Mouse (Mus musculus) lung, postnatal 0 days (tissue): Measurements from ENCODE around the gene Ints4. TPM values are rescaled to one million over a fixed set of nuclear protein-coding genes. Genes with fewer than 3 reads are reported as not detected.

Experiments
- ATAC-seq: fragments of 200-750 bp; cut with Nextera tagmentation; 2 replicates; pipeline ENCODE4 v1.8.0; 2017; ENCODE audit warnings: moderate library complexity
- DNase-seq: peaks from one replicate; pipeline ENCODE4 v3.0.0-alpha.2; 2016; ENCODE audit warnings: low spot score
- H3K27ac ChIP-seq: fragments of 300-500 bp; sonication (generic); 2 replicates; pipeline ENCODE4 v1.5.1; 2014; ENCODE audit warnings: antibody characterized with exemption, mild to moderate bottlenecking, low read length, mixed read lengths
- H3K27me3 ChIP-seq: fragments of 300-500 bp; sonication (generic); replicated peaks from 2 replicates; pipeline ENCODE4 v1.6.1; 2014; ENCODE audit warnings: low read length, mixed read lengths; ENCODE audit not compliant: insufficient read depth
- H3K36me3 ChIP-seq: fragments of 300-500 bp; sonication (generic); 2 replicates; pipeline ENCODE4 v1.6.1; 2014; ENCODE audit warnings: low read length, mixed read lengths; ENCODE audit not compliant: insufficient read depth
- H3K4me1 ChIP-seq: fragments of 300-500 bp; sonication (generic); 2 replicates; pipeline ENCODE4 v1.6.1; 2014; ENCODE audit warnings: antibody characterized with exemption, low read depth, low read length, mixed read lengths; ENCODE audit not compliant: insufficient read depth
- H3K4me2 ChIP-seq: fragments of 300-500 bp; sonication (generic); replicated peaks from 2 replicates; pipeline ENCODE4 v1.6.1; 2014; ENCODE audit warnings: low read depth, mild to moderate bottlenecking, low read length, moderate library complexity, mixed read lengths
- H3K4me3 ChIP-seq: fragments of 300-500 bp; sonication (generic); 2 replicates; pipeline ENCODE4 v1.5.1; 2014; ENCODE audit warnings: low read depth, low read length
- H3K9ac ChIP-seq: fragments of 300-500 bp; sonication (generic); replicated peaks from 2 replicates; pipeline ENCODE4 v1.6.1; 2014; ENCODE audit warnings: low read depth, mild to moderate bottlenecking
- H3K9me3 ChIP-seq: fragments of 300-500 bp; sonication (generic); 2 replicates; pipeline ENCODE4 v1.6.1; 2016; ENCODE audit warnings: low read length, mixed read lengths
- CTCF ChIP-seq: IDR thresholded peaks from 2 replicates; pipeline ENCODE4 v1.5.1; 2016; ENCODE audit warnings: antibody characterized with exemption, mild to moderate bottlenecking
- EP300 ChIP-seq: IDR thresholded peaks from 2 replicates; pipeline ENCODE4 v1.6.1; 2016; ENCODE audit warnings: antibody characterized with exemption, mild to moderate bottlenecking, control low read depth
- WGBS: fragments of 180-500 bp; shearing (Covaris S2); extraction: QIAGEN DNeasy Blood & Tissue Kit; methylation state at CpG from one replicate; pipeline ENCODE4 v1.1.7; 2014; 5-methylcytosine and 5-hydroxymethylcytosine counted together
- polyA plus RNA-seq: library from polyadenylated mRNA; unstranded; fragments of >200 nt; fragmentation: Nextera tagmentation; extraction: Ambion mirVana; gene quantifications from 2 replicates; pipeline ENCODE4 v1.2.1, GENCODE M21; 2015

Gene Ints4
- polyA plus RNA-seq, 1 experiment from 2014 or later, result 21.2 TPM

- Histone ChIP-seq H3K27me3 (no peaks in the 10 kb centered on the region), H3K27ac (0 out of 2 replicates have a peak overlapping the region, but pooled peaks have one; percentile 32), H3K36me3 (no peaks in the 10 kb centered on the region), H3K4me1 (peaks cover 4% of the 10 kb centered on the region; the same call in 1 of the 2 replicates), H3K4me3 (no peak overlapping the region), H3K4me2 (0 out of 2 replicates have a peak overlapping the region, but pooled peaks have one; percentile 89), H3K9me3 (no peaks in the 10 kb centered on the region), H3K9ac (no peak overlapping the region)
- TF ChIP-seq EP300 (no peak), CTCF (no peak)
- 49% methylated on average over 6 of the region's 6 CpGs for WGBS
- no peak for ATAC-seq
- no peak for DNase-seq
These were observed 28.6 kb upstream of the Ints4 start for GRCm38 (mm10) chr7:97452196-97452595.

- no peaks in the 10 kb centered on the region for H3K27me3 ChIP-seq
- peaks cover 4% of the 10 kb centered on the region; the same call in 1 of the 2 replicates for H3K4me1 ChIP-seq
- peak overlapping the region; percentile 89 for H3K4me2 ChIP-seq
- peak; percentile 81 for DNase-seq
- peak; percentile 87 for ATAC-seq
- H3K36me3 ChIP-seq, result no peaks in the 10 kb centered on the region
- H3K4me3 ChIP-seq, result peak overlapping the region; percentile 45
- H3K9ac ChIP-seq, result peak overlapping the region; percentile 29; the same call in 1 of the 2 replicates
- peak overlapping the region; percentile 72 for H3K27ac ChIP-seq
- 5% methylated on average over 27 of the region's 27 CpGs for WGBS
- no peaks in the 10 kb centered on the region for H3K9me3 ChIP-seq
- TF ChIP-seq CTCF, result 0 out of 2 replicates have a peak, but pooled peaks have one; percentile 1
- TF ChIP-seq EP300, result no peak
These were observed 27.4 kb upstream of the Ints4 start for GRCm38 (mm10) chr7:97453141-97453921.

- TF ChIP-seq EP300 (no peak), CTCF (no peak)
- no peak for ATAC-seq
These were observed 26.0 kb upstream of the Ints4 start for GRCm38 (mm10) chr7:97454795-97455194.

GRCm38 (mm10) chr7:97455577-97455976 lies 25.2 kb upstream of the Ints4 start:
- no peaks in the 10 kb centered on the region for H3K36me3 ChIP-seq
- H3K4me3 ChIP-seq, result no peak overlapping the region
- H3K27me3 ChIP-seq, result no peaks in the 10 kb centered on the region
- DNase-seq, result no peak
- WGBS, result 45% methylated on average over 3 of the region's 3 CpGs
- ATAC-seq, result no peak
- no peaks in the 10 kb centered on the region for H3K9me3 ChIP-seq
- H3K4me2 ChIP-seq, result no peak overlapping the region
- H3K4me1 ChIP-seq, result peaks cover 4% of the 10 kb centered on the region; the same call in 1 of the 2 replicates
- TF ChIP-seq EP300, result no peak
- no peak for TF ChIP-seq CTCF
- H3K27ac ChIP-seq, result no peak overlapping the region
- H3K9ac ChIP-seq, result no peak overlapping the region

More at GRCm38 (mm10) chr7:97454795-97455194, 26.0 kb upstream of the Ints4 start:
- Histone ChIP-seq H3K27ac (no peak overlapping the region), H3K9ac (no peak overlapping the region), H3K27me3 (no peaks in the 10 kb centered on the region), H3K9me3 (no peaks in the 10 kb centered on the region), H3K4me1 (peaks cover 4% of the 10 kb centered on the region; the same call in 1 of the 2 replicates), H3K36me3 (no peaks in the 10 kb centered on the region), H3K4me3 (no peak overlapping the region), H3K4me2 (no peak overlapping the region)
- no peak for DNase-seq
- 81% methylated on average over 10 of the region's 10 CpGs for WGBS

- DNase-seq (no peak), ATAC-seq (no peak)
- Histone ChIP-seq H3K9me3 (no peaks in the 10 kb centered on the region), H3K27ac (no peak overlapping the region), H3K4me2 (no peak overlapping the region), H3K9ac (no peak overlapping the region), H3K4me1 (no peaks in the 10 kb centered on the region), H3K27me3 (no peaks in the 10 kb centered on the region), H3K36me3 (no peaks in the 10 kb centered on the region), H3K4me3 (no peak overlapping the region)
- TF ChIP-seq CTCF, result no peak
- no peak for TF ChIP-seq EP300
- 49% methylated on average over 5 of the region's 5 CpGs for WGBS
These were observed 7.8 kb upstream of the Ints4 start for GRCm38 (mm10) chr7:97473001-97473400.

GRCm38 (mm10) chr7:97479349-97479748 lies 1.4 kb upstream of the Ints4 start:
- ATAC-seq (no peak), DNase-seq (peak; percentile 19)
- Histone ChIP-seq H3K9me3 (no peaks in the 10 kb centered on the region), H3K4me2 (no peak overlapping the region), H3K27ac (no peak overlapping the region), H3K27me3 (no peaks in the 10 kb centered on the region), H3K36me3 (no peaks in the 10 kb centered on the region), H3K4me3 (no peak overlapping the region), H3K4me1 (peaks cover 9% of the 10 kb centered on the region; the same call in 1 of the 2 replicates), H3K9ac (no peak overlapping the region)
- no peak for TF ChIP-seq EP300
- TF ChIP-seq CTCF, result no peak
- 30% methylated on average over 3 of the region's 3 CpGs for WGBS
